Mouse (Mus musculus) olfactory bulb, adult 2 months (tissue): ENCODE results near the gene Fga. TPM values are rescaled to one million over a fixed set of nuclear protein-coding genes. Genes with fewer than 3 reads are reported as not detected.
A peak's percentile ranks its signal among the peaks of the same experiment; 100 is the strongest.

Experiments
- H3K27ac ChIP-seq: fragments of 200-500 bp; 2 replicates; pipeline ENCODE4 v1.5.1; 2012; ENCODE audit warnings: low read depth, low read length; ENCODE audit not compliant: insufficient read depth
- H3K4me1 ChIP-seq: fragments of 200-500 bp; 2 replicates; pipeline ENCODE4 v1.6.1; 2012; ENCODE audit warnings: low read length; ENCODE audit not compliant: control insufficient read depth, insufficient read depth
- H3K4me3 ChIP-seq: fragments of 200-500 bp; 2 replicates; pipeline ENCODE4 v1.5.1; 2012; ENCODE audit warnings: mild to moderate bottlenecking, low read depth, low read length, moderate library complexity; ENCODE audit not compliant: insufficient read depth
- CTCF ChIP-seq: fragments of 200-500 bp; IDR thresholded peaks from 2 replicates; pipeline ENCODE4 v1.5.1; 2012; ENCODE audit warnings: low read depth, mild to moderate bottlenecking, low read length, moderate library complexity; ENCODE audit not compliant: insufficient read depth
- POLR2A ChIP-seq: fragments of 200-500 bp; IDR thresholded peaks from 2 replicates; pipeline ENCODE4 v1.6.1; 2012; ENCODE audit warnings: mild to moderate bottlenecking, low read depth, low read length, moderate library complexity; ENCODE audit not compliant: insufficient read depth
- WGBS: fragments of 180-500 bp; shearing (Covaris S2); methylation state at CpG from one replicate; pipeline ENCODE4 v1.1.7; 2018; 5-methylcytosine and 5-hydroxymethylcytosine counted together
- polyA plus RNA-seq: library from polyadenylated mRNA; stranded (reverse); fragments of >200 nt; gene quantifications from 2 replicates; pipeline ENCODE4 v1.2.4, GENCODE M21; 2012; ENCODE audit warnings: low replicate concordance; ENCODE audit not compliant: missing spikeins, insufficient read depth, insufficient read length

The Fga gene
- polyA plus RNA-seq, 1 experiment: not detected

DNA sequence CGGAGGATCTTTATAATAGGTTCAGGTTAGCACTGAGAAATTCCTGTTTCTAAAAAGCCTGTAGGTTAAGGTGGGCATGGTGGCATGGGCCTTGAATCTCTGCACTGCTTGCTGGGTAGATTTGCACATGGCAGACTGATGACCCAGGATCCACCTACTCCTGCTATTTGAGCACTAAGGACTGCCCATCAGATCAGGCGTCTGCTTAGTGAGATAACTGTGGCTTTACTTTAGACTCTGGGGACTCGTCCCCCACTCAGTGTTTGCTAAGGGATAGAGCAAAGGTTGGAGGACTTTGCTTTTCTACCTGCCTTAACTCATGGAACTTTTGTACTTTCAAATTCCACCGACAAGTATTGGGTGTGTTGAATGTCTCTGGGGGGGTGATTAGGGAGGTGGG is 13.8 kb downstream of the Fga start:
- WGBS: 89% methylated on average over 4 of the region's 4 CpGs
- no peak overlapping the region for H3K4me3 ChIP-seq
- no peak for TF ChIP-seq POLR2A
- no peak for TF ChIP-seq CTCF

DNA sequence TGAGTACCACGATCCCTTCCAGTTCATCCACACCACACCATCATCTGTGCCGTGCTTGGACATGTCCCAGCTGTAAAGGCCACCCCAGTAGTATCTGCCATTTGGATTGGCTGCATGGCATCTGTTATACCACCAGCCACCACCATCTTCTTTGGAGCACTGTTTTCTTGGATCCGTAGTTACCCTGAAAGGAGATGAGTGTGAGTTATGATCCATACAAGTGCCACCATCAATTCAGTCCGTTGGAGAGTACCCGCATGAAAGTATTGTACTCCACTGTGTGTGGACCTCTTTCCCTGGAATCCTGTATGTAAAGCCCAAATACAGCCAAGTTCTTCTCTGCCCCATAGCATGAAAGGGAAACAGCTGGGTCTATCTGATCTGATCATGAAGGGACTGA is 16.6 kb downstream of the Fga start:
- no peak overlapping the region for H3K27ac ChIP-seq
- TF ChIP-seq POLR2A (no peak), CTCF (no peak)
- H3K4me1 ChIP-seq: no peaks in the 10 kb centered on the region
- WGBS: 95% methylated on average over 5 of the region's 5 CpGs
- no peak overlapping the region for H3K4me3 ChIP-seq

More for the DNA sequence above, 13.8 kb downstream of the Fga start:
- Histone ChIP-seq H3K4me1 (no peaks in the 10 kb centered on the region), H3K27ac (no peak overlapping the region)

DNA sequence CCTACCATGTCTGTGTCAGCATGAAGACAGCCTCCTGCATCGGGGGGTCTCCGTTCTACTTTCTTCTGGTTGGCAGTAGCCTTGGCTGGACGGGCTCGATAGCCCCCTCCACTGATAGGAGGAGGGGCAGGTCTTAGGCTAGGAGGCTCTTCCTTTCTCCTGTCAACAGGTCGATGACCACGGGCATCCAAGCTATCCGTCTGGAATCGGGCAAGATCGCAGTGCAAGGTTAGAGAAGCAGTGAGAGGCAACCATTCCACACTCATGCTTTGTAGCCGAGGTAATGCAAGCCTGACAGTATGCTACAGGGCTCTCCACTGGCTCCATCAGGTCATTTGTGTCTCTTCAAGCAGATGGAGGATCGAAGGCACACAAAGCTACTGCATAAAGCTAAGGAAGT is 20.8 kb downstream of the Fga start:
- no peak overlapping the region for H3K27ac ChIP-seq
- H3K4me3 ChIP-seq: no peak overlapping the region
- 88% methylated on average over 11 of the region's 11 CpGs for WGBS
- TF ChIP-seq CTCF (no peak), POLR2A (no peak)
- H3K4me1 ChIP-seq: no peaks in the 10 kb centered on the region

DNA sequence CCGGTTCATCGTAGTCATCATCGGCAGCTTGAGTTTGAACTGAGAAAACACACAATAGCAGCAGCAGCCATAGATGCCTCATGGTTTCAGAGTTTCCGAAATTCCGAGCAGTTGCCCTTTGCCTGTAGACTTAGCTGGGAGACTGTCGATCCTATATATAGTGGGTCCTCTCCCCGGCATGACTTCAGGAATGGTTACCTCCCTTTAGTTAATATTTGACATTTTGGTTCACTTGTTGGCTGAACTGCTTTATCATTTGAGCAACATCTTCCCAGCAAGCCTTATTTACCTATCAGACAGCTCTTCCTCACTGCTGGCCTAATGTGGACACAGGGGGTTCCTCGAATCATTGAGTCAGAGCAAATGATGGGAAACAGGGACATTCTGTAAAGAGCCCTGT is 23.8 kb downstream of the Fga start, which contains the start of gene Fgb:
Fgb (minus strand) TSS at position 184 of the 400 bp plus-strand sequence.
- H3K4me3 ChIP-seq: no peak within 1 kb of the TSS
- TF ChIP-seq POLR2A (no peak), CTCF (no peak)
- H3K27ac ChIP-seq: no peak within 1 kb of the TSS
- H3K4me1 ChIP-seq: no peaks in the 10 kb centered on the region
- WGBS: 93% methylated on average over 8 of the region's 8 CpGs

DNA sequence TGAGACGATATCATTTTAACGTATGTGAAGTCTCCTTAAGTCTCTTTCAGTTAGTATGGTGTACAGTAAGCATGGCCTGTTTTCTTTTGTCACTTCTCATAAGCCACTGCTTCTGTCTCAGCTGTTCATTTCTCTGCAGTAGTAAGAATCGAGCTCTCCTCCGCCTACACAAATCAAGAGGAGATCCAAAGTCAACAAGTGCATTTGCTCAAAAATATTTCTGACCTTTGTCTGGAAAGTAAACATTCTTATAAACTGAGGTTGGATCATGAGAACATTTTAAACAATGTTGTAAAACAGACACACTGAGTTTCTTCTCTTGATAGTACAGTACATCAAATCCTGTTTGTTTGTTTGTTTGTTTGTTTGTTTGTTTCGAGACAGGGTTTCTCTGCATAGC is 24.8 kb downstream of the Fga start:
- 84% methylated on average over 5 of the region's 5 CpGs for WGBS

DNA sequence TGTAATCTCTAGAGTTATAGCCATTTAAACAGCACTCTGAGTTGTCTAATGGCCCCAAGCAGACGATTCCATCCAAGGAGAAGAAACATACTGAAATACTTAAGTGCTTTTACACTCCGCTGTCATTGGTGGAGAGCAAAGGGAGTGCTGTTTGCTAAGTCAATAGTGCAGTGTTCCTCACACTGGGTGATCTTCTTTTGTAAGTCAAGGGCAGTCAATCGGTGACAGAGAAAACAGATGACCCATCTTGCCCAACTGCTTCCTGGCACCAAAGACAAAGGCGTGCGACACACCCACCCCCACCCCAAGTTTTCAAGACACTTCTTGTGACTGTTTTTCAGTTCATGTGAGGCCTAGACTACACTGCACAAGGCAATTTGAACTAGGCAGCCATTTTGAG is 26.2 kb downstream of the Fga start:
- 93% methylated on average over 5 of the region's 5 CpGs for WGBS

More for the DNA sequence above, 24.8 kb downstream of the Fga start:
- no peak overlapping the region for H3K27ac ChIP-seq
- H3K4me3 ChIP-seq: no peak overlapping the region
- TF ChIP-seq CTCF (no peak), POLR2A (no peak)
- H3K4me1 ChIP-seq: no peaks in the 10 kb centered on the region

DNA sequence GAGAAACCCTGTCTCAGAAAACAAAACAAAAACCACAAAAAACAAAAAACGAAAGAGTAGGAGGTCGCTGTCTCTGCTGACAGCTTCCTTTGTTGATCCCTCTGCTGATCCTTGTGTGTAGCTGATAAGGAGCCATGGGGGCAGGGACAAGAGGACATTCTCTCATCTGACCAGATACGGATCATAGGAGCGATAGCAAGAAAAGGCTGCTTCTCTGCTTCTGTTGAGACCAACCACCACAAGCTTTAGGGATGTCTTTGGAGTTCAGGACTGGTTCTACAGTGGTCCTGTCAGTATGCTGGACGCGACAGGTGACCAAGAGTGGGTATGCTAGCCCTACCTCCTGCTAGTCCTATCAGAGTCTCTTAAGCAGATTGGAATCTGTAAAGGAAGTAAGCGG is 27.2 kb downstream of the Fga start:
- Histone ChIP-seq H3K4me3 (no peak overlapping the region), H3K4me1 (peaks cover 2% of the 10 kb centered on the region; the same call in 1 of the 2 replicates), H3K27ac (no peak overlapping the region)
- 95% methylated on average over 7 of the region's 7 CpGs for WGBS
- TF ChIP-seq POLR2A (no peak), CTCF (no peak)

More for the DNA sequence above, 26.2 kb downstream of the Fga start:
- H3K4me3 ChIP-seq: no peak overlapping the region
- no peak overlapping the region for H3K27ac ChIP-seq
- TF ChIP-seq POLR2A (no peak), CTCF (no peak)
- H3K4me1 ChIP-seq: no peaks in the 10 kb centered on the region; the same call in 1 of the 2 replicates

DNA sequence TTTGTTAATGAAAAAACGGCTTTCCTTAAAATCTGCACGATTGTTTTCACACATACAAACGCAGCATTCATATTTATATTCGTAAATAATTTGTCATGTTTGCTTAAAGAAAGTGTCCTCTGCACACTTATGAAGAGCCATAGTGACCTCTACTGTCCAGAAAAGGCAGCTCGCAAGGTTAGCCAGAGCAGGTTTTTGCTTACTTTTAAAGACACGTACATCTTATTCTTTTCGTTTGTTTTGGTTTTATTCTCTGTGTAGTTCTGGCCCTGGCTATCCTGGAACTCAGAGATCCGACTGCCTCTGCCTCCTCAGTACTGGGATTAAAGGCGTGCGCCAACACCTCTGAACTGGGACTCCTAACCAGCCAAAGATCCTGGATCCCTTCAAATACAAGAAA is 27.9 kb downstream of the Fga start:
- Histone ChIP-seq H3K4me1 (peaks cover 2% of the 10 kb centered on the region; the same call in 1 of the 2 replicates), H3K27ac (no peak overlapping the region), H3K4me3 (no peak overlapping the region)
- TF ChIP-seq CTCF (no peak), POLR2A (no peak)
- 23% methylated on average over 10 of the region's 10 CpGs for WGBS

DNA sequence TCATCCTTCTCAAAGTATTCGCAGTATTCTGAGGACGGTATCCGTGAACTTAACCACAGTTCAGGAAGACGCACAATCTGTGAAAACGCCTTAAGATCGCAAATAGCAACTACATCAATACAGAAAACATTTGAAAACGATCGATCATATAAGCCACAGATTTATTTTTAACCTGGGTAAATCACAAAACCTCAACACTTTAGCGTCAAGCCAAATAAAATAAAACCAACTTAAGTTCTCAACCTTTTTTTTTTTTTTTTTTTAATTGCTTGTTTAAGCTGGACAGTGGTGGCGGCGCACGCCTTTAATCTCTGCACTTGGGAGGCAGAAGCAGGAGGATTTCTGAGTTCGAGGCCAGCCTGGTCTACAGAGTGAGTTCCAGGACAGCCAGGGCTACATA is 28.9 kb downstream of the Fga start:
- no peak overlapping the region for H3K27ac ChIP-seq
- WGBS: 43% methylated on average over 13 of the region's 13 CpGs
- TF ChIP-seq CTCF (no peak), POLR2A (no peak)
- peak overlapping the region; percentile 34 for H3K4me3 ChIP-seq
- H3K4me1 ChIP-seq: peaks cover 2% of the 10 kb centered on the region; the same call in 1 of the 2 replicates
